Mouse (Mus musculus) urinary bladder, postnatal 36 days (tissue): ENCODE data around the gene Tet1.
"Not testable (repeated sequence)": the region's sequence is repeated elsewhere in the genome, so short reads cannot be mapped to it uniquely, and the experiment has no call there.

Experiments used
- DNase-seq, 2 experiments: peaks; one replicate each; pipeline ENCODE4 v3.0.0; 2022; ENCODE audit warnings: low spot score in 2 of 2, mixed read lengths in 1 of 2

Tet1 gene

GRCm38 (mm10) chr10:62851025-62851424, 57.8 kb downstream of the Tet1 start:
- DNase-seq = no peak

GRCm38 (mm10) chr10:62848783-62849182, 60.0 kb downstream of the Tet1 start:
- DNase-seq = no peak

GRCm38 (mm10) chr10:62847069-62847626, 61.6 kb downstream of the Tet1 start:
- DNase-seq = peak in 1 of 2 experiments; percentile 12

GRCm38 (mm10) chr10:62843787-62844491, 64.9 kb downstream of the Tet1 start:
- peak; percentile 25 to 58 for DNase-seq

GRCm38 (mm10) chr10:62841901-62842447, 66.8 kb downstream of the Tet1 start:
- no peak for DNase-seq

- no peak for DNase-seq
Observed at GRCm38 (mm10) chr10:62840687-62841086, 68.1 kb downstream of the Tet1 start.

- no peak for DNase-seq
Observed at GRCm38 (mm10) chr10:62837987-62838386, 70.8 kb downstream of the Tet1 start.

- DNase-seq = no peak
Observed at GRCm38 (mm10) chr10:62832783-62833182, 76.0 kb downstream of the Tet1 start.

GRCm38 (mm10) chr10:62831546-62831945, 77.2 kb downstream of the Tet1 start:
- DNase-seq = no peak

- DNase-seq = no peak
Observed at GRCm38 (mm10) chr10:62824474-62824873, 84.3 kb downstream of the Tet1 start.

- DNase-seq = no peak
Observed at GRCm38 (mm10) chr10:62823431-62823830, 85.4 kb downstream of the Tet1 start.

GRCm38 (mm10) chr10:62810010-62810409, 98.8 kb downstream of the Tet1 start:
- no peak for DNase-seq

- no peak for DNase-seq
Observed at GRCm38 (mm10) chr10:62808766-62809165, 100.0 kb downstream of the Tet1 start.

- DNase-seq = no peak
Observed at GRCm38 (mm10) chr10:62808316-62808715, 100.5 kb downstream of the Tet1 start.

GRCm38 (mm10) chr10:62804106-62804505, 104.7 kb downstream of the Tet1 start:
- DNase-seq = no peak

- no peak for DNase-seq
Observed at GRCm38 (mm10) chr10:62803296-62803695, 105.5 kb downstream of the Tet1 start.

GRCm38 (mm10) chr10:62794221-62794620, 114.6 kb downstream of the Tet1 start:
- no peak for DNase-seq

GRCm38 (mm10) chr10:62793091-62793453, 115.7 kb downstream of the Tet1 start:
- no peak for DNase-seq

GRCm38 (mm10) chr10:62792177-62793090, 116.4 kb downstream of the Tet1 start, which contains the start of gene Ccar1:
TSS of gene Ccar1 (minus strand) at chr10:62792286.
- peak; percentile 96 to 99 for DNase-seq

- no peak for DNase-seq
Observed at GRCm38 (mm10) chr10:62791251-62792176, 117.3 kb downstream of the Tet1 start.

- not testable (repeated sequence) for DNase-seq
Observed at GRCm38 (mm10) chr10:62781776-62782175, 127.0 kb downstream of the Tet1 start.
